Mouse (Mus musculus): Measurements from ENCODE around the gene Iapp.
A peak's percentile ranks its signal among the peaks of the same experiment; 100 is the strongest.

GRCm38 (mm10) chr6:142345440-142346038 is 47.3 kb downstream of the Iapp start, which contains the start of gene Pyroxd1:
- TF ChIP-seq POLR2A (IDR thresholded peaks at IDR 0.05; ENCODE audit: borderline replicate concordance, extremely low read depth, low read depth, low read length) (peak; percentile 28; the same call in 1 of the 2 replicates), CTCF (IDR thresholded peaks at IDR 0.05; ENCODE audit: insufficient read depth, low read length) (no peak)

Data from lung, adult 2 months (tissue).